Mouse (Mus musculus) CD4-positive, CD25-positive, alpha-beta regulatory T cell, adult 2 months (primary cell): ENCODE measurements around the gene Dner.

Experiments
- DNase-seq: peaks from one replicate; pipeline ENCODE4 v3.0.0-alpha.2; 2012; ENCODE audit warnings: low read depth, low spot score

Gene Dner

GRCm38 (mm10) chr1:84636890-84637289 is 59.1 kb downstream of the Dner start:
- DNase-seq, result no peak

DNA sequence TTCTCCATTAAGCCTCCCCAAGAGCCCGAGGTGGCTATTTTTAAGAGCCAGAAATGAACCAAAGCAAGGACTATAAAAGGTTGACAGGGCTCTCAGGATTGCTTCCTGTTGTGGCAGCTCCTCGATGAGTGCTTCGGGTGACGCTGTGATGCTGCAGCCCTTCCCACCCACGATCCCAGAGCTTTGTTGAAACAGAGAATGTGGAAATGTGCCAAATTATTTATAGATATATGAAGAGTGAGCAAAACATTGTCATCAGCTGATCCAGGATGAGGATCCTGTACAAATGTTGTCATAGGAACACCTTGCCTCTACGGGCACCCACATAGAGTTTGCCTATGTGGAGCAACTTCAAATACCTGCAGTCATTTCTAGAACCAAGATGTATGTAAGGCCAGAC is 67.8 kb downstream of the Dner start:
- DNase-seq, result no peak

DNA sequence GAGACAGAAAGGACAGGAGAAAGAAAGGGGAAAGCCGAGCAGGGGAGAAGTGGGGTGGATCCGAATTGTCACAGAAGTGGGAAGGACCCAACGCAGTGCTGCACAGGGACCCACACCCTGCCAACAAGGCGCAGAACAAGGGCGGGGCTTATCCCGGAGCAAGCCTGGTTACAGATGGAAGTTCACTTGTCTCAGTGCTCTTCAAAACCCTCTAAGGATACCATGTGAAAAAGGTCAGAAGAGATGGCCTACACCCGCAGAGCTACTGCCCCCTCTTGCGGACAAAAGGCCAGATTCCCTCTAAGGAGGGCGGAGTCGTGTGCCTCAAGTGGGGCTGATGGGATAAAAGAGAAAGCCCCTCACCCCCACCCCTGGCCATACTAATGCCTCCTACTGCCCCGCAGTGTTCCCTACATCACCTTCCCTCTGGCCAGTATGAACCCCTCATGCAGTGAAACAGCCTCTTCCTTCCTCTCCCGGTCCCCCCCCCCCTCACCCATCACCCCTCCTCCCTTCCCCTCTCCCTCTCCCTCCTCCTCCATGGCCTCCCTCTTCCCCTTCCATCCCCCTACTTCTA is 73.0 kb downstream of the Dner start:
- DNase-seq, result no peak

- no peak for DNase-seq
These were observed 74.7 kb downstream of the Dner start for GRCm38 (mm10) chr1:84621308-84621707.

- no peak for DNase-seq
These were observed 76.8 kb downstream of the Dner start for GRCm38 (mm10) chr1:84619131-84619760.

DNA sequence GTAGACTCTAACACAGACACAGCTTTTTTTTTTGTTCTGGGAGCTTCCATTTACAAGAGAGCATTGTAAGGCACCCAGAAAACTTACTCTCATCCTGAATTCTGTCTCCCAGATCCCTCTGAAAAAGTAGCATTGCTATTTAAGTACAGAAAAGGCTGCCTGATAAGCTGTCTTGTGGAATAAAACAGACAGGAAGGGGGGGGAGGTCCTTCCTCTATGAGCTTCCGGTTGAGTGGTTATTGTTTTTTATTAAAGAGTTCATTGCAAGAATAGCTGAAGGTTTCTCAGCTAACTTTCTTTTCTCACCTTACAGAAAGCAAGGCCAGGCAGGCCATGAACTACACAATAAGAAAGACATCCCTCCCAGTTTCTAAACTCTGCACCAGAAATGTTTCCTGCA is 77.9 kb downstream of the Dner start:
- no peak for DNase-seq

GRCm38 (mm10) chr1:84616133-84616532 is 79.9 kb downstream of the Dner start:
- DNase-seq, result no peak

GRCm38 (mm10) chr1:84614596-84614995 is 81.4 kb downstream of the Dner start:
- DNase-seq, result no peak

GRCm38 (mm10) chr1:84613119-84613518 is 82.9 kb downstream of the Dner start:
- no peak for DNase-seq

DNA sequence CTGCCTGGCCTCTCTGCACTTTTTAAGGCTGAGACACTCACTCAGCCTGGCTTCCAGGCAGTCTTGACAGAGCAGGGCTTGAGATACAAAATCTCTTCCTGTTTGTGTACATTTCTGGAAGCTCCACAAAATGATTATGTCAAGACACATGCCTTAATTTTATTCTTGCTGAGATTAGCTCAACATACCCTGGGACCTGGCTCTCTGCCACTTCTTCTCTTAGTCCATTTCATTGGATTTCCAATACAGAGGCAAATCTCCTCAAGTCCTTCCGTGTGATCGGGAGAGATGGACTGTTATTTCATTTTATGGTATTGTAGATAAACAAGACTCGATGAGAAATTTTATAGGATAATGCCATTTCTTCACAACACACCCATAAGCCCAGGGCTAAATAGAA is 84.7 kb downstream of the Dner start:
- DNase-seq, result no peak

GRCm38 (mm10) chr1:84599025-84599424 is 97.0 kb downstream of the Dner start:
- DNase-seq, result no peak

DNA sequence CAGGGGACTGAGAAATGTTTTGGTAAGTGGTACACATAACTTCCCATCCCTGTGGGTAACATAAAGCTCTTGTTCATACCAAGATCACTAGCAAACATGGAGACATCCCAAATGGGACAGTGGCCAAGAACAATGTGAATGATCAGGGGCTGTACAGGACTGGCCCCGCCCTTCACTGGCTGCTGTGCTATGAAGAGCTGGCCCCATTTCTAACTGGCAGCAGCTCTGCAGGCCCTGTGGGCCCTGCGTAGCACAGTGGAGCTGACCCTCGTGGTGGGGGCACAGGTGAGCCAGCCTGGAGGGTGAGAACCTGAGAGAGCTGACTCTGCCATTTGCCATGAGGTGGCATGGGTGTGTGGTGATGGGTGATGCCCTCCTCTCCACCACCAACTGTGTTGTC is 100.0 kb downstream of the Dner start:
- no peak for DNase-seq

GRCm38 (mm10) chr1:84592394-84592793 is 103.6 kb downstream of the Dner start:
- no peak for DNase-seq

DNA sequence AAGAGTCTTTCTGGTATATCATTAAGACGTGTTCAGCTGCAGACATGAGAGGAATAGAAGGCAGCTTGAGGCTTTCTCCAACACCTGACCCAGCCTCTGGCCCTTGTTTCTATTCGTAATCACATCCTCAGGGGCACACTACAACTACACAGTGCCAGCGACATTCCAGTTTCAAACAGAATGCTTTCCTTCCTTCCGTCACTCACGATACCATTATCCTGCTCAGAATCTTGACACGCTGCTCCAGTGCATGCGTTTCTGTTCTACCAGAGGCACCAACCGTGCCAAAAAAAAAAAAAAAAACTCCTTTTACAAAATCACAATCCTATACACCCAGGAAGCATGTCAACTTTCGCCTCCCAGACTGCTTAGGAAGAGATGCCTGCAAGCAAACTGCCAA is 105.5 kb downstream of the Dner start:
- no peak for DNase-seq

DNA sequence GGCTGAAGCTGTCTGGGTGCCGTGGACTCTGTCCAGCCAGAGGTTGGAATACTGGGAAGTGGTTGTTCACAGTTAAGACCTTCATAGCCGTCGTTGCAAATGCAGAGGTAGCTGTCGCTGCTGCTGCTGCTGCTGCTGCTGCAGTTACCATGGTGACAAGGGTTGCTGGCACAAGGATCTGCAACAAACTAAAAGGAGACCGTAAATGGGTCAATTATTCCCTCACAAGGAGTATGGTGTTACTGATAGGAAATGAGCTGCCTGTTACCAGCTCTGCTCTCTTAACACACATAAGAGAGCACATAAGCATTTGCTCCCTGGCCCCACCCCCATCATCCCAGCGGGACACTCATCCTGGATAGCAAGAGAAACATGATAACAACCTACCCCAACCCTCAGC is 110.6 kb downstream of the Dner start:
- DNase-seq, result no peak

DNA sequence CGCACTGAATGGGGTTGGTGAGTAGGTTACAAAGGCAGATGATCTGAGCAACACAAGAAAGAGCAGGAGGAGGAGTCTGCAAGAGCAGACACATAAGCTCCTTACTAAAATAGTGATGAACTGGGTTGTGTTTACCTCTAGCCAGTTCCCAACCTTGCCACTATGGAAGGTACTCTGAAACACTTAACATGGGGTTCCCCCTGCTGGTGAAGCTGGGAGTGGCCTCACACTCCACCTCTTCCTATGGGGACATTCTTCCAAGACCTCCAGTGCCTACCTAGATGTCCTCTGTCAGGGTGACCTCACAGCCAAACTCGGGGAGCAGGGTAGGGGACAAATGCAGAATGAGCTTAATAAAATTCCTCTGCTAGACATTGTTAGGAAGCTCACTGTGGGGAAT is 114.2 kb downstream of the Dner start:
- peak; percentile 1 for DNase-seq

DNA sequence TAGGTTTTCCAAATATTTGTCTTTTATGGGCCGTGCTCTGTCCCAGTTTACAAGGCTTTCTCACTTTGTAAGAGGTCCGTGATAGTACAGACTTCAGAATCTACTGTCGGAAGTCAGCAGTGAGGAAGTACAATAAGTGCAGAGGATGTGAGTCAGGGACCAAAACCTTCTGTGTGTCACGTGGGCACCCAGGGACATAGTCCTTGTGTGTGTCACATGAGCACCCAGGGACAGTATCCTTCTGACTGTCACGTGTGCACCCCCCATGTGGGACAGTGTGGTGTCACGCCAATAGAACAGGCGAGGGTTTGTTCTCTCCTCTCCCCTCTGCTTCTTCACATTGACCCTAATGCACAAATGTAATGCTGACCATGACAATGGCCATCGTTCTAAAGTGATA is 134.2 kb downstream of the Dner start:
- DNase-seq, result no peak

- no peak for DNase-seq
These were observed 134.6 kb downstream of the Dner start for GRCm38 (mm10) chr1:84561387-84561786.

- no peak for DNase-seq
These were observed 139.2 kb downstream of the Dner start for GRCm38 (mm10) chr1:84556546-84557511.

- no peak for DNase-seq
These were observed 144.0 kb downstream of the Dner start for GRCm38 (mm10) chr1:84552005-84552404.

- no peak for DNase-seq
These were observed 146.0 kb downstream of the Dner start for GRCm38 (mm10) chr1:84550065-84550368.

DNA sequence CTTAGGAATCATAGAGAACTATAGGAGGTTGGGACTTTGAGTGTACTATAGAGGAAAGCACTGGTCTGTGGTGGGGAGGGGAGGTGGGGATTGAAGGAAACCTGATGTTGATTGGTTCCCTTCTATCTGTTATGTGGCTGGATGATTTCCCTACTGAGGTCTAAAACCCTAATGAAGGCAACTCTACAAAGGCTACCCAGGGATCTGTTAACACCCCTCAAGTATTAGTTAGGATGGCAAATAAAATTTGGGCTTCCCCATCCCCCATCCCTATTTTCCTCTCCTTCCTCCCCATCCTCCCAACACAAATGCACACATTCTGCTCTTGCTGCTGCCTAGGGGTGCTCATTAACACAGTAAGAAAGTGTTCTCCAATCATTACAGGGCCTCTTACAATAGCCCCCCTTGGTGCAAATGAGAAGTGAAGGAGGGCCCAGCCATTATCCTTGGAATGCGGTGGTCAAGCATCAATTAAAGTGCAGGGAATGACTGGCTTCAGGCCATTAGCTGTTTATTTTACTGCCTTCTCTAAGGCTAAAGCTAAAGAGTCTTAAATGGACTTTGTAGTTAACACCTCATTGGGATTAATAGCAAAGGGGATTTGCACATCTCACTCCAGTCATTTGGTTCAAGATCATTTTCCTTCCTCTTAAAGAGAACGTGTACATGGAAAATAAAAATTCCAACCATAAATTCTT is 146.5 kb downstream of the Dner start:
- no peak for DNase-seq
